8 mouse cellular contexts compared by ENCODE assay signal in genomic region chr11:90686287-90687025, GRCm38 (mm10). TPM values are rescaled to one million over a fixed set of nuclear protein-coding genes. Genes with fewer than 3 reads are reported as not detected.
DNase-seq lines count a peak whose midpoint lies in the region; ATAC-seq and TF ChIP-seq lines count a peak whose summit lies in the region.

No protein-coding gene starts in this region.

- ATAC-seq in hindbrain, embryonic 16.5 days: no peak
- ATAC-seq in stomach, postnatal 0 days (ENCODE audit: low FRiP score, low TSS enrichment): peak; percentile 79

- no peak for TF ChIP-seq EP300 in stomach, postnatal 0 days (optimal IDR thresholded peaks at IDR 0.05)

- peak overlapping the region; percentile 62 for H3K4me2 ChIP-seq in hindbrain, embryonic 16.5 days (ENCODE audit: low read length)
- H3K4me2 ChIP-seq in stomach, postnatal 0 days (replicated peaks; ENCODE audit: low read depth): peak overlapping the region; percentile 82

- peak overlapping the region; percentile 90 for H3K4me3 ChIP-seq in gastrocnemius, adult 2 months
- peak overlapping the region; percentile 73 for H3K4me3 ChIP-seq in embryonic facial prominence, embryonic 10.5 days
- peak overlapping the region; percentile 58 for H3K4me3 ChIP-seq in hindbrain, embryonic 16.5 days (ENCODE audit: low read length)
- H3K4me3 ChIP-seq in stomach, postnatal 0 days (ENCODE audit: low read depth, low read length): peak overlapping the region; percentile 73

- H3K27ac ChIP-seq in gastrocnemius, adult 2 months: no peak overlapping the region
- H3K27ac ChIP-seq in embryonic facial prominence, embryonic 10.5 days (replicated peaks): no peak overlapping the region
- H3K27ac ChIP-seq in hindbrain, embryonic 16.5 days (ENCODE audit: low read depth, low read length): no peak overlapping the region
- peak overlapping the region; percentile 76 for H3K27ac ChIP-seq in stomach, postnatal 0 days (replicated peaks)

- H3K9ac ChIP-seq in hindbrain, embryonic 16.5 days (ENCODE audit: low read depth, low read length): peak overlapping the region; percentile 58
- peak overlapping the region; percentile 68; the same call in 1 of the 2 replicates for H3K9ac ChIP-seq in stomach, postnatal 0 days (ENCODE audit: low read length)

- H3K9me3 ChIP-seq in embryonic facial prominence, embryonic 10.5 days: no peaks in the 10 kb centered on the region
- no peaks in the 10 kb centered on the region for H3K9me3 ChIP-seq in hindbrain, embryonic 16.5 days (ENCODE audit: control insufficient read depth, low read length)
- no peaks in the 10 kb centered on the region for H3K9me3 ChIP-seq in stomach, postnatal 0 days (ENCODE audit: control insufficient read depth, low read length)

- intact Hi-C loops in gastrocnemius, adult 2 months (cut with DNase I): no loop called here
- intact Hi-C loops in gastrocnemius, postnatal 36 days (cut with DNase I): no loop called here

- DNase-seq in gastrocnemius, adult 2 months: no peak
- DNase-seq in gastrocnemius, postnatal 36 days: no peak
- DNase-seq in embryonic facial prominence, embryonic 10.5 days (ENCODE audit: low spot score): no peak
- DNase-seq in lung, postnatal 25 days (ENCODE audit: low spot score): peak; percentile 14
- peak; percentile 66 for DNase-seq in stomach, postnatal 0 days (ENCODE audit: low spot score)
- DNase-seq in thymus, postnatal 36 days: no peak
- no peak for DNase-seq in thymus, postnatal 25 days

- no peak for TF ChIP-seq CTCF in gastrocnemius, adult 2 months (IDR thresholded peaks at IDR 0.05)
- TF ChIP-seq CTCF in stomach, postnatal 0 days (IDR thresholded peaks at IDR 0.05; ENCODE audit: low read depth): no peak

- H3K36me3 ChIP-seq in embryonic facial prominence, embryonic 10.5 days (replicated peaks): peaks cover 9% of the 10 kb centered on the region; the same call in 1 of the 2 replicates
- no peaks in the 10 kb centered on the region for H3K36me3 ChIP-seq in hindbrain, embryonic 16.5 days (ENCODE audit: control insufficient read depth, insufficient read depth, low read length)
- no peaks in the 10 kb centered on the region; the same call in 1 of the 2 replicates for H3K36me3 ChIP-seq in stomach, postnatal 0 days (ENCODE audit: control insufficient read depth, insufficient read depth, low read length)

- H3K4me1 ChIP-seq in embryonic facial prominence, embryonic 10.5 days: peaks cover 21% of the 10 kb centered on the region
- peaks cover 3% of the 10 kb centered on the region for H3K4me1 ChIP-seq in hindbrain, embryonic 16.5 days (ENCODE audit: control insufficient read depth, insufficient read depth, low read depth, low read length)
- H3K4me1 ChIP-seq in stomach, postnatal 0 days (replicated peaks; ENCODE audit: control insufficient read depth, insufficient read depth): peaks cover 2% of the 10 kb centered on the region; the same call in 1 of the 2 replicates

- peaks cover 34% of the 10 kb centered on the region for H3K27me3 ChIP-seq in embryonic facial prominence, embryonic 10.5 days (replicated peaks; ENCODE audit: low read depth, poor library complexity, severe bottlenecking)
- H3K27me3 ChIP-seq in hindbrain, embryonic 16.5 days (replicated peaks; ENCODE audit: control insufficient read depth, insufficient read depth, low read length): no peaks in the 10 kb centered on the region
- H3K27me3 ChIP-seq in stomach, postnatal 0 days (ENCODE audit: control insufficient read depth, insufficient read depth, low read length): no peaks in the 10 kb centered on the region

- WGBS in embryonic facial prominence, embryonic 10.5 days: 72% methylated on average over 13 of the region's 13 CpGs
- WGBS in hindbrain, embryonic 16.5 days: 72% methylated on average over 13 of the region's 13 CpGs
- WGBS in stomach, postnatal 0 days: 65% methylated on average over 13 of the region's 13 CpGs

RNA-seq across cellular contexts. Expression of gene Tom1l1, which starts 1.7 kb away (rescaled TPM):
- total RNA-seq in gastrocnemius, adult 2 months (2021): 10 to 100 TPM; 13.2 to 15.9 TPM
- 10 to 100 TPM; 11.7 to 13.9 TPM for total RNA-seq in gastrocnemius, postnatal 36 days (2021)
- polyA plus RNA-seq in embryonic facial prominence, embryonic 10.5 days (2016; fragmentation: Nextera tagmentation; extraction: Ambion mirVana): 19.3 and 20.6 TPM in 2 replicates
- polyA plus RNA-seq in hindbrain, embryonic 16.5 days (2015; fragmentation: Nextera tagmentation; extraction: Ambion mirVana): 26.1 and 26.5 TPM in 2 replicates
- 36.5 and 37.1 TPM in 2 replicates for polyA plus RNA-seq in stomach, postnatal 0 days (2015; fragmentation: Nextera tagmentation; extraction: Ambion mirVana)

RNA-seq across cellular contexts. Expression of gene Cox11, which starts 48.5 kb away (rescaled TPM):
- 10 to 100 TPM; 20.1 to 27.9 TPM for total RNA-seq in gastrocnemius, adult 2 months (2021)
- 10 to 100 TPM; 21.5 to 21.8 TPM for total RNA-seq in gastrocnemius, postnatal 36 days (2021)
- polyA plus RNA-seq in embryonic facial prominence, embryonic 10.5 days (2016; fragmentation: Nextera tagmentation; extraction: Ambion mirVana): 30.2 and 36.4 TPM in 2 replicates
- polyA plus RNA-seq in hindbrain, embryonic 16.5 days (2015; fragmentation: Nextera tagmentation; extraction: Ambion mirVana): 36.9 and 38.8 TPM in 2 replicates
- polyA plus RNA-seq in stomach, postnatal 0 days (2015; fragmentation: Nextera tagmentation; extraction: Ambion mirVana): 23.6 and 28.4 TPM in 2 replicates

RNA-seq across cellular contexts. Expression of gene Stxbp4, which starts 48.6 kb away (rescaled TPM):
- total RNA-seq in gastrocnemius, adult 2 months (2021): 10 to 100 TPM; 14.8 to 16.8 TPM
- total RNA-seq in gastrocnemius, postnatal 36 days (2021): 10 to 100 TPM; 13.8 to 15.4 TPM
- polyA plus RNA-seq in embryonic facial prominence, embryonic 10.5 days (2016; fragmentation: Nextera tagmentation; extraction: Ambion mirVana): 37.9 and 38.6 TPM in 2 replicates
- polyA plus RNA-seq in hindbrain, embryonic 16.5 days (2015; fragmentation: Nextera tagmentation; extraction: Ambion mirVana): 14.4 and 18.6 TPM in 2 replicates
- 2.7 and 3.4 TPM in 2 replicates for polyA plus RNA-seq in stomach, postnatal 0 days (2015; fragmentation: Nextera tagmentation; extraction: Ambion mirVana)

Comparison
In these comparisons a context has a peak if more than half of its experiments do, and no peak if none do; other contexts are left out.
1. DNase-seq: peak in lung, postnatal 25 days (single experiment) and stomach, postnatal 0 days (single experiment); none in gastrocnemius, adult 2 months (single experiment), gastrocnemius, postnatal 36 days (0 of 2), embryonic facial prominence, embryonic 10.5 days (single experiment), thymus, postnatal 36 days (0 of 2) and thymus, postnatal 25 days (single experiment).
2. Peak in every context shown above with its lines, with median percentiles within 50 percentile points of each other: H3K4me3 ChIP-seq.